Mouse (Mus musculus) gastrocnemius, postnatal 36 days (tissue): Measurements from ENCODE around the gene Dnttip1. TPM values are rescaled to one million over a fixed set of nuclear protein-coding genes. Genes with fewer than 3 reads are reported as not detected.
"Not testable (repeated sequence)": the region's sequence is repeated elsewhere in the genome, so short reads cannot be mapped to it uniquely, and the experiment has no call there.

Experiments
- DNase-seq, 2 experiments: peaks; one replicate each; pipeline ENCODE4 v3.0.0; 2022
- intact Hi-C: fragments of 180-260 bp; cut with DNase I; formaldehyde crosslinking; loops from one replicate; pipeline ENCODE4 v1.15.1; 2025
- total RNA-seq, 2 experiments: library from RNA; stranded (reverse); gene quantifications; 2 replicates each; pipeline ENCODE4 v1.2.3; 2021

The Dnttip1 gene
- total RNA-seq, 2 experiments from 2014 or later = 15.8 to 18.1 TPM

GRCm38 (mm10) chr2:164778015-164778287 is 32.2 kb downstream of the Dnttip1 start:
- intact Hi-C loops = no loop called here

GRCm38 (mm10) chr2:164778809-164779208 is 33.0 kb downstream of the Dnttip1 start:
- DNase-seq = peak; percentile 49 to 67
- intact Hi-C loops = no loop called here

More at GRCm38 (mm10) chr2:164778015-164778287, 32.2 kb downstream of the Dnttip1 start:
- DNase-seq = peak in 1 of 2 experiments; percentile 17

- DNase-seq = peak in 1 of 2 experiments; percentile 54
- intact Hi-C loops = no loop called here
Measured at GRCm38 (mm10) chr2:164779481-164780086, 33.8 kb downstream of the Dnttip1 start, which contains the start of gene Tnnc2. Gene Tnnc2 (minus strand): TSS chr2:164779967.

- intact Hi-C loops = no loop called here
- peak in 1 of 2 experiments; percentile 59 for DNase-seq
Measured at GRCm38 (mm10) chr2:164781876-164782275, 36.1 kb downstream of the Dnttip1 start.

- intact Hi-C loops = no loop called here
- DNase-seq = no peak
Measured at GRCm38 (mm10) chr2:164783926-164784581, 38.3 kb downstream of the Dnttip1 start.

- intact Hi-C loops = no loop called here
- no peak for DNase-seq
Measured at GRCm38 (mm10) chr2:164784869-164785420, 39.2 kb downstream of the Dnttip1 start.

- intact Hi-C loops = no loop called here
- peak; percentile 86 to 91 for DNase-seq
Measured at GRCm38 (mm10) chr2:164785481-164786387, 40.0 kb downstream of the Dnttip1 start, which contains the start of gene Snx21. Gene Snx21 (plus strand): TSS chr2:164785823.

- no peak for DNase-seq
- intact Hi-C loops = no loop called here
Measured at GRCm38 (mm10) chr2:164786388-164786885, 40.7 kb downstream of the Dnttip1 start.

- intact Hi-C loops = no loop called here
- DNase-seq = no peak
Measured at GRCm38 (mm10) chr2:164787032-164787431, 41.2 kb downstream of the Dnttip1 start.

- intact Hi-C loops = no loop called here
- DNase-seq = no peak
Measured at GRCm38 (mm10) chr2:164787779-164788178, 42.0 kb downstream of the Dnttip1 start.

- intact Hi-C loops = no loop called here
- no peak for DNase-seq
Measured at GRCm38 (mm10) chr2:164788411-164788810, 42.6 kb downstream of the Dnttip1 start.

- peak in 1 of 2 experiments; percentile 34 for DNase-seq
- intact Hi-C loops = no loop called here
Measured at GRCm38 (mm10) chr2:164790451-164790850, 44.7 kb downstream of the Dnttip1 start.

GRCm38 (mm10) chr2:164791841-164792261 is 46.1 kb downstream of the Dnttip1 start:
- intact Hi-C loops = no loop called here
- no peak for DNase-seq

GRCm38 (mm10) chr2:164792400-164793190 is 46.8 kb downstream of the Dnttip1 start:
- intact Hi-C loops = no loop called here
- DNase-seq = no peak

- intact Hi-C loops = no loop called here
- no peak for DNase-seq
Measured at GRCm38 (mm10) chr2:164793236-164793635, 47.5 kb downstream of the Dnttip1 start.

- intact Hi-C loops = no loop called here
- no peak for DNase-seq
Measured at GRCm38 (mm10) chr2:164793772-164794171, 48.0 kb downstream of the Dnttip1 start.

- intact Hi-C loops = no loop called here
- peak; percentile 63 to 85 for DNase-seq
Measured at GRCm38 (mm10) chr2:164794293-164794692, 48.5 kb downstream of the Dnttip1 start.

- DNase-seq = no peak
- intact Hi-C loops = loop anchor here (5.0 kb wide), 1 partner anchor 119 kb away; no protein-coding TSS in a partner anchor
Measured at GRCm38 (mm10) chr2:164795868-164796267, 50.1 kb downstream of the Dnttip1 start.

GRCm38 (mm10) chr2:164798554-164798953 is 52.8 kb downstream of the Dnttip1 start:
- DNase-seq = not testable (repeated sequence)
- intact Hi-C loops = loop anchor here (5.0 kb wide), 1 partner anchor 121 kb away; no protein-coding TSS in a partner anchor
